Mouse (Mus musculus) macrophage (primary cell): ENCODE measurements around the gene Ahsg. TPM values are rescaled to one million over a fixed set of nuclear protein-coding genes. Genes with fewer than 3 reads are reported as not detected.
"Not testable (repeated sequence)": the region's sequence is repeated elsewhere in the genome, so short reads cannot be mapped to it uniquely, and the experiment has no call there.

Experiments used
- H3K27ac ChIP-seq: fragments of 350-480 bp; formaldehyde crosslinking; 2 replicates; pipeline ENCODE4 v1.9.0; 2021
- H3K36me3 ChIP-seq: fragments of 350-480 bp; formaldehyde crosslinking; 2 replicates; pipeline ENCODE4 v1.9.0; 2021; ENCODE audit errors: inconsistent target
- H3K4me3 ChIP-seq: fragments of 350-480 bp; formaldehyde crosslinking; 2 replicates; pipeline ENCODE4 v1.9.0; 2021; ENCODE audit errors: inconsistent target
- H3K79me2 ChIP-seq: fragments of 350-480 bp; formaldehyde crosslinking; 2 replicates; pipeline ENCODE4 v1.9.0; 2021; ENCODE audit errors: inconsistent target
- WGBS: methylation state at CpG from one replicate; pipeline ENCODE4 v1.1.7; 2026; ENCODE audit warnings: inconsistent platforms; ENCODE audit not compliant: missing documents; 5-methylcytosine and 5-hydroxymethylcytosine counted together
- polyA plus RNA-seq: library from polyadenylated mRNA; stranded (reverse); fragments of 250-400 nt; gene quantifications from 3 replicates; pipeline ENCODE4 v1.2.4, GENCODE M21; 2018; ENCODE audit warnings: inconsistent platforms

The Ahsg gene
- polyA plus RNA-seq, 1 experiment from 2014 or later: not detected

DNA sequence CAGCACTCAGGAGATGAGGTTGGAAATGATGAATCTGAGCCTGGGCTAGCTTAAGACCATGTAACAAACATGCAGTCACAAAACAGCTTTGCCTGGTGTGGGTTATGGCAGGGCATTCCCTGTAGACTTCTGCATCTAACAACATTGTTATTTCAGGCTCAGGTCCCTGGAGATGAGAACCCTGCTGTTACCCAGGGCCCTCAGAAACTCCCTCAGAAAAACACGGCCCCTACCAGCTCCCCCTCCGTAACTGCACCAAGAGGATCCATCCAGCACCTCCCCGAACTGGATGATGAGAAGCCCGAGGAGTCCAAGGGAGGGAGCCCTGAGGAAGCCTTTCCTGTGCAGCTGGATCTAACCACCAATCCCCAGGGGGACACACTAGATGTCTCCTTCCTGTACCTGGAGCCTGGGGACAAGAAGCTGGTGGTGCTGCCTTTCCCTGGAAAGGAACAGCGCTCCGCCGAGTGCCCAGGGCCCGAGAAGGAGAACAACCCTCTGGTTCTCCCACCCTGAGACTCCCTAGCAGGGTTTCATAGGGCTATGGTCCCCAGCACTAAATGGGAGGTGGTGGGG lies 48.1 kb downstream of the Ahsg start:
- Histone ChIP-seq H3K27ac (no peak overlapping the region), H3K4me3 (no peak overlapping the region), H3K36me3 (no peaks in the 10 kb centered on the region), H3K79me2 (no peaks in the 10 kb centered on the region)
- 82% methylated on average over 8 of the region's 8 CpGs for WGBS

DNA sequence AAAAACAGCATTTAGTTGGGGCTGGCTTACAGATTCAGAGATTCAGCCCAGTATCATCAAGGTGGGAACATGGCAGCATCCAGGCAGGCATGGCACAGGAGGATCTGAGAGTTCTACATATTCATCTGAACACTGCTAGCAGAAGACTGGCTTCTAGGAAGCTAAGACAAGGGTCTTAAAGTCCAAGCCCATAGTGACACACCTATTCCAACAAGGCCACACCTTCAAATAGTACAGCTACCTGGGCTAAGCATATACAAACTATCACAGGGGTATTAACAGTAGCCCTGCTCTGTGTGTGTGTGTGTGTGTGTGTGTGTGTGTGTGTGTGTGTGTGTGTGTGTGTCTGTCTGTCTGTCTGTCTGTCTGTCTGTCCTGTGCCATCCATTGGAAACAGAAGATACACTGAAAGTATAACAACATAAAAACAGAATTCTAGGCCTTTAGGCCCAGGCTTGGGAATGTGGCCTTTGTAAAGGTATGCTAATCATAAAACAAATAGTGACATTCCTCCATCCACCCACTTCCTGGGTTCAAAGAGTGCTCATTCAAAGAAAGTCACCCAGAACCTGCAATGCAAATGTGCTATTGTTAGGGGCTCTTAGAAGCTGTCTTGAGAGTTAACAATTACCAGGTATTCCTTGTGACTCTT lies 50.9 kb downstream of the Ahsg start:
- H3K36me3 ChIP-seq, H3K79me2 ChIP-seq, H3K27ac ChIP-seq, H3K4me3 ChIP-seq: not testable (repeated sequence)

DNA sequence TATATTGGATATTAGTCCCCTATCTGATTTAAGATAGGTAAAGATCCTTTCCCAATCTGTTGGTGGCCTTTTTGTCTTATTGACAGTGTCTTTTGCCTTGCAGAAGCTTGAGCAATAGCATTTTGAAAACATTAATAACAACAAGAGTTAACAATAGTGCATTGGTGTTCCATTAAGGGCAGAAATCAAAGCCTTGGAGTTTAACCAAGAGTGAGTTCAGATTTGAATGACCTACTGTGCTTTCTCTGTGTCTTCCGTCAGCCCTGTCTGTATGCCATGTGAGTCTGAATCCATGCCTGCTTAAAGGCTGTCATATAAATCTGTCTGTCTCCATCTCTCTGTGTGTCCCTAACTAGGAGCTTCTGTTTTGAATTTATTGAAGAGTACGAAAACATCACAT lies 56.3 kb downstream of the Ahsg start:
- Histone ChIP-seq H3K79me2 (no peaks in the 10 kb centered on the region), H3K4me3 (no peak overlapping the region), H3K27ac (no peak overlapping the region), H3K36me3 (no peaks in the 10 kb centered on the region)
- 80% methylated on average over 2 of the region's 2 CpGs for WGBS

Other genes starting within 250 kb of the Ahsg start
- gene Dgkg, start 234.1 kb upstream of the Ahsg start, polyA plus RNA-seq: 0.11 to 0.28 TPM (median 0.17 TPM) in 3 replicates
- not detected in 3 replicates for gene Crygs, start 79.7 kb upstream of the Ahsg start, polyA plus RNA-seq
- gene Tbccd1, start 33.6 kb upstream of the Ahsg start, polyA plus RNA-seq: 13.2 to 17.4 TPM (median 13.6 TPM) in 3 replicates
- 117 to 177 TPM (median 172 TPM) in 3 replicates for gene Dnajb11, start 33.4 kb upstream of the Ahsg start, polyA plus RNA-seq
- gene Fetub, start 27.1 kb downstream of the Ahsg start, polyA plus RNA-seq: not detected in 3 replicates
- not detected in 3 replicates for gene Hrg, start 59.8 kb downstream of the Ahsg start, polyA plus RNA-seq
- not detected in 3 replicates for gene Kng2, start 138.2 kb downstream of the Ahsg start, polyA plus RNA-seq
- gene Kng1, start 166.6 kb downstream of the Ahsg start, polyA plus RNA-seq: not detected in 3 replicates
- 205 to 241 TPM (median 212 TPM) in 3 replicates for gene Eif4a2, start 216.2 kb downstream of the Ahsg start, polyA plus RNA-seq
- gene Rfc4, start 236.5 kb downstream of the Ahsg start, polyA plus RNA-seq: 2.4 to 20.5 TPM (median 3.8 TPM) in 3 replicates